Mouse (Mus musculus) cerebellum, postnatal 25 days (tissue): ENCODE data around the gene Ccdc170.
"Not testable (repeated sequence)": the region's sequence is repeated elsewhere in the genome, so short reads cannot be mapped to it uniquely, and the experiment has no call there.

Experiments used
- DNase-seq, 2 experiments: peaks; one replicate each; pipeline ENCODE4 v3.0.0; 2021; ENCODE audit warnings: mixed read lengths in 2 of 2

Ccdc170 gene

DNA sequence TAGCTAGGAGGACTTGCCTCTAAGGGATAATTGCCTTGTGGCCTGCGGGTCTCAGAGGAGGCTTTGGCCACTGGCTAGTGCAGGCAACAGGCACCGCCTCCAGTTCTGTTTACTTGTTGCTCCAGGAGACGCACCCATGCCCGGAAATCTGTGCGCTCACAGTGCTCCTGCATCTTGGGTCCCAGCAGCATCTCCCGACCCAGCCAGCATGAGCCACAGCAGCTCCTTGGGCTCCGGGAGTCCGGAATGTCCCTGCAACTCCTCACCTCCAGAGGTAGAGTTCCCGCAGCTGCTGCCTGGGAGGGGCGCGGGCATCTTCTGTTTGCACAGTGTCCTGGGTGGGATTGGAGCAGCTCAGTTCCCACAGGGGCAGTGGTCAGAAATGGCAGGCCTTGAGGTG, at the start of gene Ccdc170:
TSS of gene Ccdc170 (plus strand) at position 148 of the 400 bp plus-strand sequence.
- DNase-seq: no peak

DNA sequence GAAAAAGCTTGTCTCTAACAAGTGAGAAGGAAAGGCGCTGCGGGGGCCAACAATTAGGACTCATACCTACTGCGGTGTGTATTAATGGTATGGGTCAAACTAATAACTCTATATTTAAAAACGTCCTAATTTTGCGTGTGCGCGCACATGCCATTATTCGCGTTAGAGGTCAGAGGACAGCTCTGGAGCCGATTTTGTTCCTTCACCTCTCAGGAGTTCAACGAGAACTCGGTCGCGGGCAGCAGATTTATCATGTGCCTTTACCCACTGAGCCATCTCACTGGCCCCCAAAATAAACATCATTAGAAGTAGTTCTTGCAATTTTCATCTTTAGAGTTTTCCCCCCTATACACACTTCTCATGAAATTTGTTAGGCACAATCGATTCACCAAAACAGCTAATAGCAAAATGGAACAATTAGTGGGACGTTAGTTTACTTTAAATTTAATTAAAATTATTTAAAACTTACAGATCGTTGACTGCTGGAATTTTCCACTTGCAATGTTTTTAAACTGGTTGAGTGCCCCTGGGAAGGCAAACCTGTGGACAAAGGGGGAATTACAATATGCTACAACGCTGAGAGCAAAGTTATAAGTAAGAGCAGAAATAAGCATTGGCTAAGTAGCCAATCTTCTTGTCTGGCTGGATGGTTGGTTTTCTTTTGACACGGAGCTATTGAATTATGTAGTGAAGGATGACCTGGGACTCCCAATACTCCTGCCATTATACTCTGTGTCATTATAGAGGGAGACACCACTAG, 49.1 kb upstream of the Ccdc170 start:
- DNase-seq: no peak

DNA sequence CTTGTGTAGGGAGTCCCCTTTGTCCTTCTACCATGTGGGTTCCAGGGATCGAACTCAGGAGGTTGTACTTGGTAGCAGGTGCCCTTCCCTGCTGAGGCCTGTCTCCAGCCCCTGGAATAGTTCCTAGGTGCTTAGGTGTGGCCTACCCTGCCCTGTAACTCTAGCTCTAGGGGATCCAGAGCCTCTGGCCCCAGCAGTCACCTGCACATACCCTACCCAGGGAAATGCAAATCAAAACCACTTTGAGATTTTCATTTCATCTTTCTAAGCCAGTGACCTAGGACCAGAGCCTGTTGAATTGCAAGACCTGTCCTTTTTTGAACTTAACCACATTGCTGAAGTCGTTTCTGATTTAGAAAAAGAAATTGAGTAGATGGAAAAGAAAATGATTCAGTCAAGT, 48.4 kb upstream of the Ccdc170 start:
- DNase-seq: not testable (repeated sequence)

- no peak for DNase-seq
These were observed 46.9 kb upstream of the Ccdc170 start for GRCm38 (mm10) chr10:4435416-4435815.

GRCm38 (mm10) chr10:4456409-4456808, 25.9 kb upstream of the Ccdc170 start:
- DNase-seq: no peak

DNA sequence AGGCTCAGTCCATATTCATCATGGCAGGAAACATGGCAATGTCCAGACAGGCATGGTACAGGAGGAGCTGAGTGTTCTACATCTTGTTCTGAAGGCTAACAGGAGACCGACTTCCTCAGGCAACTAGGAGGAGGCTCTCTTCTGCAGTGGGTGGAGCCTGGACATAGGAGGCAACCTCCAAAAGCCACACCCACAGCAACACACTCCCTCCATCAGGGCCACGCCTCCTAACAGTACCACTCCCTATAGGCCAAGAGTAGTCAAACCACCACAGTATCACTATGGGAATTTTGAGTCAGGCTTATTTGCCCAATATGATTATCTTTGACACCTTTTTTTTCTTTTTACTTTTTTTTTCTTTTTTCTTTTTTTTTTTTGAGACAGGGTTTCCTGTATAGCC, 22.1 kb upstream of the Ccdc170 start:
- DNase-seq: no peak

DNA sequence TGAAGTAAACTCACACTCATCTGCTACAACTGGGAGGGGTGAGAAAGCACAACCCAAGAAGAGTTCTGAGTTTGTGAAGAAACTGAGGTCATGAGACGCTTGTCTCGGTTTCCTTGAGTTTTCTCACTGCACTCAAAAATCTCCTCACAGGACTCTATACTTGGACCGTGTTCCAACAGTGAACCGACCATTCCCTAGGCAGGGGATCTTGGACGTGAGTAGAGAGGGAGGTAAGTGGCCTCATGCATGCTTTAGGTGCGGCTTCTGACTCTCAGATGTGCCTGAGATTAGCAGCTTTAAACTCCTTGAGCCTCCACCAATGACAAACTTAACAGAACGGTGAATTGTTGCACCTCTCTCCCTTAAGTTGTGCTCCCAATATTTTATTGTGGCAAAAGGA, 16.5 kb upstream of the Ccdc170 start:
- no peak for DNase-seq

DNA sequence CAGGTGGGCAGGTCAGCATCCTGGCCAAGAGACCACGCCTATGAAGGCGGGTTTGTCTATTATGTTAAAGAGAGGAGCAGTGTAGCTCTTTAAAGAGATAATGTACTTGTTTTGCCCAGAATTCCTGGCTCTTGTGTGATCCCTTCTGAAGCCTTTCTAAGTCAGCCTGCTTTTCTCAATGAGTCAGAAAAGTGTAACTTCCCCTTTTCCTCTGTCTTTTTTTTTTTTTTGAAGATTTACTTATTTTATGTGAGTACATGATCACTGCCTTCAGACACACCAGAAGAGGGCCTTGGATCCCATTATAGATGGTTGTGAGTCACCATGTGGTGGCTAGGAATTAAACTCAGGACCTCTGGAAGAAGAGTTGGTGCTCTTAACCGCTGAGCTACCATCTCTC, 12.9 kb upstream of the Ccdc170 start:
- DNase-seq: no peak

- no peak for DNase-seq
These were observed 8.7 kb upstream of the Ccdc170 start for GRCm38 (mm10) chr10:4473591-4473993.

GRCm38 (mm10) chr10:4475431-4475830, 6.9 kb upstream of the Ccdc170 start:
- DNase-seq: no peak

DNA sequence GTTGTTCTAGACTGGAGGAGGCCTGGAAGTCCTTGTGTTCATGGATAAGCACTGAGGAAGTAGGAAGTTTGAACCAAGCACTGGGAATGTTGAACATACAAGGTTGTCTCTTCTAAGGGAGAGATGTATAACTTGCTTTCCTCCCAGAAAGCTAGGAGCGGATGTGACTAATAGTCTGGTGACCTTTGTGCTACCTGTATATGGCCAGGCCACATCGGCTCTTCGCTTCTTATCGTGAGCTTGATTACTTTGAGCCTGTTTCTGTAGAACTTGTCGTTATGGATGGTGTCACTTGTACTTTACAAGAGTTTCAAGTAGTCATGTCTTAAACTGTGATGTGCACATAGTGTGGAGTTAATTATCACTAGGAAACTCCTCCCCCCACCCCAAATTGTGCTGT, 5.7 kb upstream of the Ccdc170 start:
- no peak for DNase-seq

GRCm38 (mm10) chr10:4480929-4481328, 1.4 kb upstream of the Ccdc170 start:
- no peak for DNase-seq

- no peak for DNase-seq
These were observed 607 bp upstream of the Ccdc170 start for GRCm38 (mm10) chr10:4481695-4482094.

GRCm38 (mm10) chr10:4483848-4484247, 1.5 kb downstream of the Ccdc170 start:
- no peak for DNase-seq

- no peak for DNase-seq
These were observed 2.7 kb downstream of the Ccdc170 start for GRCm38 (mm10) chr10:4484986-4485385.

- DNase-seq: no peak
These were observed 7.6 kb downstream of the Ccdc170 start for GRCm38 (mm10) chr10:4489865-4490264.

GRCm38 (mm10) chr10:4491281-4491680, 9.0 kb downstream of the Ccdc170 start:
- no peak for DNase-seq

- DNase-seq: no peak
These were observed 9.7 kb downstream of the Ccdc170 start for GRCm38 (mm10) chr10:4492045-4492444.

DNA sequence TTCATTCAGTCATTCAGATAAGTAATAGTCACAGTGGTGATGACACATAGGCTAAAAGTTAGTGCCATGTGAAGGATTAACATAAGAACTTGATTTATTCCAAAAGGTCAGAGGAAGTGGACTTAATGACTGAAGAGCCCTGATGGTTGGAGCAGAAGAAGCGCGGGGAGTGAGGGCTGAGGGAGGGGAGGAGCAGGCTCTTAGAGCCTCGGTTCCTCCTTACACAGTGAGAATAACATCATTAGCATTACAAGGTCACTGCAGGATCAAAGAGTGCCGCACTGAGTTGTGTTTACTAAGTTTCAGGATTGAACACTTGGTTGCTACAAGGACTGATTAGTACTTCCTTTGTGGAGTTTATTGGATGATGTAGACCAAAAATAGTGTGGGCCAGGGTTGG, 10.6 kb downstream of the Ccdc170 start:
- no peak for DNase-seq

- DNase-seq: no peak
These were observed 20.9 kb downstream of the Ccdc170 start for GRCm38 (mm10) chr10:4503251-4503650.

- DNase-seq: no peak
These were observed 30.4 kb downstream of the Ccdc170 start for GRCm38 (mm10) chr10:4512725-4513124.

DNA sequence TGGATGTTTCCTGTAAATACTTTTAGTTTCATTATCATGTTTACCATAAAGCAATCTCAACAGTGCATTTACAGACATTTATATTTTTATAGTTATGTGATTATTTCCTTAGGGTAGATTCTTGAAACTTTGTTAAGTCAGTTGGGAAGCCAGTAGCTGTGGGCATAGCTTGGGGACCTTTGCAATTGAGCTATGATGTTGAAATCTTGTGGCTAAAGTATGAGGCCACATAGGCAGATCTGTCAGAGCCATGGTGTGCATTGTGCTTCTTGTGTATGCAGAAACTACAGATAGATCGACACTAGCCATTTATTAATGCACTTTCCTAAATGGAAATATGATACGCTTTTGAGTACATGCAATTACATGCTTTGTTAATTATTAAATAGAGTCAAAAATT, 35.3 kb downstream of the Ccdc170 start:
- no peak for DNase-seq

DNA sequence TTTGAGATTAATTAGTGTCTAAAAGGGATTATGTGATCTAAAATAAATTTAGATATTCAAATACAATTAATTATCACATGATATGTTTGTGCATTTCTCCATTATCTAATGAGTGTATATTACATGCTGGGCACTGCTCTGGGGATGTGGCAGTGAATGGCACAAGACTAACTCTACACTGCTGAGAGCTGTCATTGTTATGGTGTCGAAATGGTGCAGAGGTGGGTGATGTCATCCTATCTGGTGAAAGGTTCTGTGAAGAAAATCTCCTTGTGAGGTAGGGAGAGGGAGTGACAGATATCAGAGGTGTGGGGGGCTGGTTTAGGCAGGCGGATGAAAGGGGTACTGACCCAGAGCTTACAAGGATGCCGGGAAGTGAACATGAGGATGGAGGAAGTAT, 37.3 kb downstream of the Ccdc170 start:
- DNase-seq: no peak

DNA sequence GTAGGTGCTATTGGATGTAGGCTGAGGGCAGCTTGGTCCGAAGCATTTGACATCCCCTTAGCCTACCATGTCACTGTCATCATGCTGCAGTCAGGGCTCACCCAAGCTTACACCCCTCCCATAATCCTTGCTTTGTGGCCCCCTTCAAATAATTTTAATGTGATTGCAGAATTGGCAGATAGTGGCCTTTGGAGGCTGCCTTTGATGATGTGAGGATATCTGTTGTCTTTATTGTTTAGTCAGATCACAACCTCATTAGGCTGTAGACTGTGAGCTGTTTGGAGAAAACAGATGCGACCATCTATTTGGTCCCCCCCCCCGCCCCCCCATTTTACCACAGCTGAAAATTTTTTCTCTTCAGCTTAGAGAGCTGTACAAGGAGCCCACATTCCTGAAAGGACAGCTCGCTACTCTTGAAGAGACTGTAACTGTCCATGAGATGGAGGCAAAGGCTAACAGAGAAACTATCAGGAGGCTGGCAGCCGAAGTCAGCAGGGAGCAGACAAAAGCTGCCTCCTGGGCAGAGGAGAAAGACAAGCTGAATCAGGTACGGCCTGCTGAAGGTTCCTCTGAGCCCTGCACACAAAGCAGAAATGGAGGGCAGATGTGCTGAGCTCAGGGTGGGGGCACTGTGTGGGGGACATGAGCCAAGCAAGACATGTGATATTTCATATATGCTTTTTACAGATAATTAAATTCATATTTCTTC, 38.2 kb downstream of the Ccdc170 start:
- DNase-seq: no peak

GRCm38 (mm10) chr10:4522116-4522515, 39.8 kb downstream of the Ccdc170 start:
- no peak for DNase-seq
